Mouse (Mus musculus): Measurements from ENCODE around the gene Rpl18a.
A peak's percentile ranks its signal among the peaks of the same experiment; 100 is the strongest.

Rpl18a gene

GRCm38 (mm10) chr8:70880546-70880945, 16.7 kb downstream of the Rpl18a start:
- DNase-seq (ENCODE audit: low spot score in 2 of 2) = no peak

- DNase-seq (ENCODE audit: low spot score in 2 of 2) = no peak
Measured at GRCm38 (mm10) chr8:70880126-70880525, 17.1 kb downstream of the Rpl18a start.

GRCm38 (mm10) chr8:70879500-70879899, 17.7 kb downstream of the Rpl18a start:
- DNase-seq (ENCODE audit: low spot score in 2 of 2) = no peak

GRCm38 (mm10) chr8:70878178-70878577, 19.0 kb downstream of the Rpl18a start:
- DNase-seq (ENCODE audit: low spot score in 2 of 2) = no peak

GRCm38 (mm10) chr8:70876382-70876781, 20.8 kb downstream of the Rpl18a start:
- no peak for DNase-seq (ENCODE audit: low spot score in 2 of 2)

- DNase-seq (ENCODE audit: low spot score in 2 of 2) = no peak
Measured at GRCm38 (mm10) chr8:70874441-70874840, 22.8 kb downstream of the Rpl18a start.

GRCm38 (mm10) chr8:70873364-70873985, 23.7 kb downstream of the Rpl18a start, which contains the start of gene Ccdc124:
TSS of gene Ccdc124 (minus strand) at chr8:70873935.
- peak; percentile 91 to 96 for DNase-seq (ENCODE audit: low spot score in 2 of 2)

- DNase-seq (ENCODE audit: low spot score in 2 of 2) = no peak
Measured at GRCm38 (mm10) chr8:70872643-70873363, 24.4 kb downstream of the Rpl18a start.

GRCm38 (mm10) chr8:70871195-70871807, 25.9 kb downstream of the Rpl18a start:
- no peak for DNase-seq (ENCODE audit: low spot score in 2 of 2)

GRCm38 (mm10) chr8:70869601-70870041, 27.6 kb downstream of the Rpl18a start:
- DNase-seq (ENCODE audit: low spot score in 2 of 2) = peak; percentile 62 to 66

- no peak for DNase-seq (ENCODE audit: low spot score in 2 of 2)
Measured at GRCm38 (mm10) chr8:70869199-70869571, 28.0 kb downstream of the Rpl18a start.

GRCm38 (mm10) chr8:70868559-70869198, 28.5 kb downstream of the Rpl18a start:
- DNase-seq (ENCODE audit: low spot score in 2 of 2) = no peak

GRCm38 (mm10) chr8:70866566-70866965, 30.6 kb downstream of the Rpl18a start:
- DNase-seq (ENCODE audit: low spot score in 2 of 2) = no peak

GRCm38 (mm10) chr8:70866001-70866520, 31.2 kb downstream of the Rpl18a start:
- no peak for DNase-seq (ENCODE audit: low spot score in 2 of 2)

- peak; percentile 99 to 100 for DNase-seq (ENCODE audit: low spot score in 2 of 2)
Measured at GRCm38 (mm10) chr8:70865350-70866000, 31.7 kb downstream of the Rpl18a start.

- no peak for DNase-seq (ENCODE audit: low spot score in 2 of 2)
Measured at GRCm38 (mm10) chr8:70864712-70865221, 32.4 kb downstream of the Rpl18a start.

- DNase-seq (ENCODE audit: low spot score in 2 of 2) = no peak
Measured at GRCm38 (mm10) chr8:70863956-70864711, 33.1 kb downstream of the Rpl18a start.

GRCm38 (mm10) chr8:70862824-70863641, 34.2 kb downstream of the Rpl18a start, which contains the start of gene Kcnn1:
TSS of gene Kcnn1 (minus strand) at chr8:70863258.
- no peak for DNase-seq (ENCODE audit: low spot score in 2 of 2)

- DNase-seq (ENCODE audit: low spot score in 2 of 2) = no peak
Measured at GRCm38 (mm10) chr8:70857516-70857915, 39.7 kb downstream of the Rpl18a start.
